Mouse (Mus musculus): ENCODE measurements around the gene Lyg1. TPM values are rescaled to one million over a fixed set of nuclear protein-coding genes. Genes with fewer than 3 reads are reported as not detected.

Lyg1 gene
- total RNA-seq, 1 experiment from 2014 or later: not detected

DNA sequence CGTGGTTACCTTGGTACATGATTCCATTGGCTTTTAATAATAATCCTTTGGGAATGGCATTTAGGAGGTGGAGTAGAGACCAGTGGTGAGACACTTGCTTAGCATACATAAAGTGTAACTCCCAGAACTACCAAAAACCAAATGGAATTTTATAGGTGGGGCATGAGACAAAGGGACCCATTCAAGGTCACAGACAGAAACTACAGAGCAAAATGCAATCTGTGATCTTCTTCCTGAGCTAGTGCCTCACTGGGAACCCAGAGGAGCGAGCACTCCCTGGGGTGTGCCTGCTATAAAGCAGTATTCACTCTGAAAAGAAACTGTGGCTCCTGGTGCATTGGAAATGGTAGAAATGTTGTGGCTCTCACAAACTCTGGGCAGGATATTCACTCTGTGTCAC lies 8.7 kb downstream of the Lyg1 start:
- DNase-seq: no peak

GRCm38 (mm10) chr1:37931806-37932205 lies 25.8 kb downstream of the Lyg1 start:
- DNase-seq: peak; percentile 56

GRCm38 (mm10) chr1:37925971-37926370 lies 31.6 kb downstream of the Lyg1 start:
- no peak for DNase-seq

- DNase-seq: no peak
Observed at GRCm38 (mm10) chr1:37922536-37922935, 35.0 kb downstream of the Lyg1 start.

DNA sequence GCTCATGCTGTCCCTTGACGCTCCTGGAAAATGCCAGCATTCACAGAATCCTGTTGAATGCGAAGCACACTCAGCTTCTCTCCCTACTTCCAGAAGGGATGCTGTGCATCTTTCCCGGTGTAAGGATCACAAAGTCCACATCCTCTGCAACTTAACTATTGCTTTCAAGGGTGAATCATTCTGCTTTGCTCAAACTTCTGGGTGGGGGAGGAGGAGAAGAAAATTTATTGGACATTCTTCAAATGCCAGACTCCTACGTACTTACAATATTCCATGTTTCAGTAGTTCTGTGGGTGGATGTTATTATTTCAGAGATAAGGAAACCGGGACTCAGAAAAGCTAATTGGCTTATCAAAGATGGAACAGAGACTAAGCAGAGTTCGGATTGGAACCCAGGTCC lies 39.5 kb downstream of the Lyg1 start:
- no peak for DNase-seq

- no peak for DNase-seq
Observed at GRCm38 (mm10) chr1:37917666-37918065, 39.9 kb downstream of the Lyg1 start.

DNA sequence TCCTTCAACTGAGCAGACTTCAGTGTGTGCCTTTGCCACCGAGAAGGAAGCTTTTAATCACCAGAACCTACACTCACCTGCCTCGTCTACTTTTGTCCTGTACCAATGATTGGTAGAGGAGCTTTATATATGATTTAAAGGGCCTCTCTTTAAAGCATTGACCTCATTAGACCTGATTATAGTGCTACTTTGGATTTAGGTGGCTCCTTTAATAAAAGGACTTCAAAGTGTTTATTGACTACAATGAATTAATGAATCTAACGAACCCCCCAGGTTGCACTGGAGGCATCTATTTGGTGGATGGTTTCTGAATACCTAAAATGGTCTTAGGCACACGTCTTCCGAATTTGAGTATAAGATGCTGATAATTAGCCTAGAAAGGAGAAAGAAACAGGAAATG lies 41.2 kb downstream of the Lyg1 start, which contains the start of gene Lyg2:
Gene Lyg2, minus strand, starts transcription at position 101 of the 400 bp plus-strand sequence.
- no peak for DNase-seq

- no peak for DNase-seq
Observed at GRCm38 (mm10) chr1:37912751-37913150, 44.8 kb downstream of the Lyg1 start.

DNA sequence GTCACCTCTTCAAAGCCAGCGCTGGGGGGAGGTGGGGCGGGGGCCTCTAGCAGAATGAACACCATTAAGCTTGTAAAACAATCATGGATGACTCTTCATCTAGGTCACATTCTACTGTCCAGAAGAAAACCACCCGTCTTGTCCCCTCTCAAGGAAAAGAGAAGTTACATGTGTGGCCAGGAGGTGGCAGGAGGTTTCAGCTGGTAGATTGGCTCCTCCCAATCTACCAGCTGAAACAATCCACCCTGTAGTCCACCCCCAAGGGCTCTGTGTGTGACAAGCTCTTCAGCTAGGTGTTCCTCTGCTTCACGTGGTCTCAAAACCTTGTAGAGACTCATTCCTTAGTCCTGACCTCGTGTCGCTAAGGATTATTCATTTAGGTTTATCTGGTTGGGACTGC lies 54.4 kb downstream of the Lyg1 start:
- DNase-seq: peak; percentile 8

GRCm38 (mm10) chr1:37900288-37900687 lies 57.3 kb downstream of the Lyg1 start:
- no peak for DNase-seq

DNA sequence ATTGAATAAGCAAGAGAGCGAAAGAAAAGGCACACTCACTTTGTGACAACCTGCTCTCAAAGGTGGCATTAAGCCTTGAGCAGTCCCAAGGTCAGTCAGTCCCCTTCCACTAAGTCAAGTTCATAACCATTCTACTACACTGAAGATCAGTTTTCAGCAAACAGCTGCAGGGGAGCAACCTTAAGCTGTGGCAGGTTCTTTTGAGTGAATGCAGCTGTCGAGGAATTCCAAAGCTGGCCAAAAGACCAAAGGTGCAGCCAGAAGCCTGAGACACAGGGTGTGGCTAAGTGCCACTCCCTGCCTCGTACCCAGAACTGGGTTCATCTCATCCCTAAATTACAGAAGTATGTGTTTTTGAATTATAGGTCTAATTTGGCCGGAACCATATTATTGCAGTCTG lies 57.7 kb downstream of the Lyg1 start:
- DNase-seq: no peak

Other genes starting within 250 kb of the Lyg1 start
- gene 2010300C02Rik, start 237.7 kb downstream of the Lyg1 start, total RNA-seq (2021): 2.6 and 2.7 TPM in 2 replicates
- 6.0 and 6.6 TPM in 2 replicates for gene Tsga10, start 91.3 kb downstream of the Lyg1 start, total RNA-seq (2021)
- gene Lipt1, start 86.0 kb downstream of the Lyg1 start, total RNA-seq (2021): 10.3 and 17.2 TPM in 2 replicates
- 16.1 and 18.3 TPM in 2 replicates for gene Mitd1, start 67.3 kb downstream of the Lyg1 start, total RNA-seq (2021)
- gene Mrpl30, start 67.3 kb downstream of the Lyg1 start, total RNA-seq (2021): 181 and 191 TPM in 2 replicates
- gene Lyg2, start 41.3 kb downstream of the Lyg1 start, total RNA-seq (2021): not detected in 2 replicates
- 59.9 and 86.4 TPM in 2 replicates for gene Txndc9, start 40.1 kb upstream of the Lyg1 start, total RNA-seq (2021)
- 50.8 and 50.9 TPM in 2 replicates for gene Eif5b, start 40.3 kb upstream of the Lyg1 start, total RNA-seq (2021)
- gene Rev1, start 172.0 kb upstream of the Lyg1 start, total RNA-seq (2021): 29.9 and 30.1 TPM in 2 replicates